Mouse (Mus musculus) yolk sac, embryonic 10.5 days (tissue): ENCODE measurements at regions not wholly inside any gene's neighbourhood (a gene's known extent, or its start where the extent isn't known, plus 50 kb on each side); places are given as distances from the start of the nearest gene placed in this dataset.
"Not testable (repeated sequence)": the region's sequence is repeated elsewhere in the genome, so short reads cannot be mapped to it uniquely, and the experiment has no call there.

Experiments
- DNase-seq: peaks from one replicate; pipeline ENCODE4 v3.0.0-alpha.2; 2017; ENCODE audit warnings: low spot score

GRCm38 (mm10) chr2:53276435-53276834, 84.9 kb downstream of the Arl6ip6 start:
- no peak for DNase-seq

DNA sequence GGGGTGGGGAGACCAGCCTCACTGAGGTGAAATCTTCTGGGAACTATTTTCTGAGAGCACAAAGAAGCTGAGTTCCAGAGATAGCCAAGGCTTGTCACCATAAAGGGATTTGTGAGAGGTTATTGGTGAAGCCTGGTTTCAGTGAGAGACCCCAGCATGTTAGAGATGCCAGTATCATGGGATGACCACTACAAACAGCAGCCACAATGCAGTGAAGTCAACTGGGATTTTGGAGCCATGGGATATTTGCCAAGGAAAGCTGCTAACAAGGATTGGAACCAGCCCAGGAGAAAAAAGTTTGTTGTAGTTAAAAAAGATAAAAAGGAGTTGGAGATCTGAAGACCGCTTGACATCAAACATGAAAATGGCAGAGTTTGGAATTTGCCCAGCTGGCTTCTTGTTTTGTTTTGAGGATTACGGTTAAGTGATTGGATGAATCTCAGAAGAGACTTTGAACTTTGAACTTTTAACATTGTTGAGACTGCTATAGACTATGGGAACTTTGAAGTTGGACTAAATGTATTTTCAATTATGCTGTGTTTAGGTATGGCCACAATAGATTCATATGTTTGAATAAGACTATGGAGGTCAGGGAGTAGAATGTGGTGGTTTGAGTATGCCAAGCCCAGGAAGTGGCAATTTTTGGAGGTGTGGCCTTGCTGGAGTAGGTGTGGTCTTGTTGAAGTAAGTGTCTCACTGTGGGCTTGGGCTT, 110.3 kb downstream of the Arl6ip6 start:
- no peak for DNase-seq

- no peak for DNase-seq
Observed at GRCm38 (mm10) chr2:53330680-53331079, 139.2 kb downstream of the Arl6ip6 start.

- no peak for DNase-seq
Observed at GRCm38 (mm10) chr2:53359026-53359425, 167.5 kb downstream of the Arl6ip6 start.

- DNase-seq, result no peak
Observed at GRCm38 (mm10) chr2:53382348-53382747, 190.8 kb downstream of the Arl6ip6 start.

DNA sequence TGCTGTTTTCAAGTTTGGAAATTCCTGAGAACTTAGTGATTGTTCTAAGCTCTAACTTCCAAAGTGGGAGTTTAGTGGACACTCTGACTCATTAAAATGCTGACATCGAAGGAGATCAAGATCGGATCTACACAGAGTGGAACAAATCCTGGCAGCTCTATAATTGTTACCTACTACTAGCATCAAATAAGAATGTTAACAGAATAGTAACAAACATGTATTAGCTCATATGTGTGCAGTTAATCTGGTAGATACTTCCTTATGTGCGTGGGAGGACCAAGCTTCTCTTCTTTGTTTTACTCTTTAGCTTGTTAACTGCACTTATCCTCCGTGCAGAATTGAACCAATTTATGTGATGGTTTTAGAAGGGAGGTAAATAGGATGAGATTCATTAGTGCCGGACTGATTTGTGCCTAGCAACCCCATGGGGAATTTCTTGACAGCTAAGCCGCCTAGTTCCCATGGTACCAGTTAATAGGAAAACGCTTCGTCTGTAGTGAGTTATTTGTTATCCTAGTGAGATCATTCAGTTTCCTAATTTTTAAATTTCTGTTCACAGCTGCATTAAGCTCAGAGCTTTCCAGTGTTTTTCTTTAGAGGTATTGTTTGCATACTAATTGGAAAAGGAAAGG, 193.1 kb downstream of the Arl6ip6 start:
- no peak for DNase-seq

DNA sequence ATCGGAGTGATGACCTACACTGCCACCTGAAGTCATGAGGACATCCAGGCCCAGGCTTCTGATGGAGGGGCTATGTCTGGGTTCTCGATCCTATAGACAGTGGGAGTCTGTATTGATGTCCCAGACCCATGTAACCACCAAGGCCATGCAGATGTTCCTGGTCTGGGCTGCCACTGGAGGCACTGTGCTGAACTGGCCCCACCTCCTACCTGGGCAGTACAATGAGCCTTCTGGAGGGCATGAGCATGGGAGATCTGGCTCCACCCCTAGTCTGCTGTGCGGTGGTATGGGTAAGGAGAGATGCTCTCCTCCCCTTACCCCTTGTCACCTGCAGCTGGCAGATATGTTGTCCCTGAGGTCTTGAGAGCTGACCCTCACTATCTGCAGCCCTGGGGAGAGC, 197.1 kb downstream of the Arl6ip6 start:
- no peak for DNase-seq

- no peak for DNase-seq
Observed at GRCm38 (mm10) chr2:53414471-53414870, 222.9 kb downstream of the Arl6ip6 start.

DNA sequence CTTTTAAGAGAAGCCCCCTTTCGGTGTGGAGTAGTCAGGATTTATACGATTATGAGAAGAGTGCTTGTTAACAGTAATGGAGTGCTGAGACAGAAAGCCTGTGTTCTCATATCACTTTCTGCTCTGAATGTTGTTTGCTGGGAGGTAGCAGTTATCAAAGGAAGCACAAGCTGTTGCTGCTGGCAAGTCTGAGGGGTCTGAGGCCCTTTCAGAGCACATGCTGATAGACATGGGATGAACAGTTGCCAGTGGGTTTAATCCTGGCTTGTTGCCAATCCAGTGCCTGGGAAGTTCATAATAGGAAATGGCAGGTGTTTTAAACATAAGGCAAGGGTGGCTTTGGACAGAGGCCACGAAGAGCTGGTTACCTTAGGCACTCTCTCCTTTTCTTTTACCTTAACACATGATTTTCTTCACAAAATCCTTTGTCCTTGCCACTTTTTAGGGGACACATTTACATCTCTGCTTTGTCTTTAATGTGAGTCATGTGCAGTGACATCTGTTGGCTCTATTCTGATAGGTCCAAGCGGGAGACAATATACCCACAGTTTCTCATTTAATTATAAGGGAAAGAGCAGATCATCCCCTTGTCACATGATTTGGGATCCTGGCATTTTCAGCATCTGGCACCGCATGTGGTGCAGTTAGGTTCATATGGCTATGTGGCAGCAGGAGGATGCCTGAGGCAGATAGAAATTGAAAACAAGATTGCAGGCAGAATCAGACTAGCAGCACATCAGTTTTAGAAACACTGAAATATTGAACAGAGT, 245.7 kb downstream of the Arl6ip6 start:
- DNase-seq, result no peak

DNA sequence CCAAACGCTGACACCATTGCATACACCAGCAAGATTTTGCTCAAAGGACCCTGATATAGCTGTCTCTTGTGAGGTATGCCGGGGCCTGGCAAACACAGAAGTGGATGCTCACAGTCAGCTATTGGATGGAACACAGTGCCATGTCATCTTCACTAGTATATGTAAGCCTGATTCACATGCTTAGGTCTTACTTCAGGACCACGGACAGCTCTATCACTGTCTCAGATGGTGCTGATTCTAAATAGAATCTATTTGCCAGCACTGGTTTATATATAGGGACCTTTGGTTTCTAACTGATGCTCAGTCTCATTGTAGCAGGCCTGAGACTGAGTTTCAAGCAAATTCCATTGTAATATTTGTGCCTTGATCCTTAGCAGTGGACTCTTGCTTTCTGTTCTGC, 248.8 kb downstream of the Arl6ip6 start:
- DNase-seq, result peak; percentile 8

DNA sequence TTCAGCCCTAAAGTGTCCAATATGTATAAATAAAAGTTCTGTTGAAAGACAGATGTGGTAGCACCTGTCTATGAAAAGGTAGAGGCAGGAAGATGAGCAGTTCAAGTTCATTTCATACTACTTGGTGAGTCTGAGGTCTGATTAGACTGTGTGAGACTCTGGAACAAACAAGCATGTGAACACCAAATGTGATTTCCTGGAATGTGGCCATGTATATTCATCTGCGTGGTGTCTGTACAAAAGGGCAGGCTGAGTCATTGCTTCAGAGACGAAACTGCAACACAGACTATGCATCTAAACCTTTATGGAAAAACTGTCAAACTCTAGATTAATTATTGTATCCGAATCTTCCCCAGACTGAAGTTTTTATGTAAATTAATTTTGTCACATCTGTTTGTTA, 268.7 kb downstream of the Arl6ip6 start:
- DNase-seq, result no peak

DNA sequence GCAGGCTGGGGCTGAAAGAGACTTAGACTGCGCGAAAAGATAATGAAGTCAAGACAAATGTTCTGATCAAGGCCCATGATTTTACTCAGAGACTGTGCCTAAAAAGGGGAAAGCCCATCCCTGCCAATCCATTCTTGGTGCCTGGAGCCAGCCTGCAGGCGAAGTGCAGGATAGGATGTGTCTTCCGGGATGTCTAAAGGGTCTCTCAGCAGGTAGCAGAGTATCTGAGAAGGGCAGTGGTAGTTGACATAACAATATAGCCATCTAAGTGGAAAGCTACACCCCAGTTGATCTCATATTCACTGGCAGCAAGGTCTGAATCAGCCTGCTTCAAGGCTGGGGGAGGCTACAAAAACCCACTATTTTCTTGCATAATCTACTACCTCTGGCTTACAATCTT, 282.9 kb downstream of the Arl6ip6 start:
- DNase-seq, result no peak

- not testable (repeated sequence) for DNase-seq
Observed at GRCm38 (mm10) chr2:53479051-53479450, 287.5 kb downstream of the Arl6ip6 start.

GRCm38 (mm10) chr2:53488301-53488700, 296.8 kb downstream of the Arl6ip6 start:
- no peak for DNase-seq

- DNase-seq, result no peak
Observed at GRCm38 (mm10) chr2:53490805-53491585, 299.5 kb downstream of the Arl6ip6 start.

GRCm38 (mm10) chr2:53492788-53493187, 301.3 kb downstream of the Arl6ip6 start:
- DNase-seq, result no peak

- DNase-seq, result no peak
Observed at GRCm38 (mm10) chr2:53501657-53502274, 310.2 kb downstream of the Arl6ip6 start.

DNA sequence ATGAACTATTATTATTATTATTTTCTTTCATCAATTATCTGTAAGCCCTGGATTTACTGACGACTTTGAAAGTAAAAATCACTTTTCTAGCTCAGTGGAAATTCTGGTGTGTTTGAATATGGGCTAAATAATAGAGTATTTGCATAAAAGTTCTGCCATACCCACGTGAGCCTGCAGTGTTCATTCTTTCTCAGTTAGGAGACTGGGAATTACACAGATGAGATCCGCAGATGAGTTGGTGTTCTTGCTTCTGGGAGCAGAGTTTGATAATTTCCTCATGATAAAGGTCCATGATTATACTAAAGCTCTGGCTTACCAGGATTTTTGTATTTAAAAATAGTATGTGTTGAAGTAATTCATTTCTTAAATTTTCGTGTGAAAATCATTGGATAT, 310.7 kb downstream of the Arl6ip6 start:
- no peak for DNase-seq

GRCm38 (mm10) chr2:53542097-53542496, 350.6 kb downstream of the Arl6ip6 start:
- DNase-seq, result no peak

DNA sequence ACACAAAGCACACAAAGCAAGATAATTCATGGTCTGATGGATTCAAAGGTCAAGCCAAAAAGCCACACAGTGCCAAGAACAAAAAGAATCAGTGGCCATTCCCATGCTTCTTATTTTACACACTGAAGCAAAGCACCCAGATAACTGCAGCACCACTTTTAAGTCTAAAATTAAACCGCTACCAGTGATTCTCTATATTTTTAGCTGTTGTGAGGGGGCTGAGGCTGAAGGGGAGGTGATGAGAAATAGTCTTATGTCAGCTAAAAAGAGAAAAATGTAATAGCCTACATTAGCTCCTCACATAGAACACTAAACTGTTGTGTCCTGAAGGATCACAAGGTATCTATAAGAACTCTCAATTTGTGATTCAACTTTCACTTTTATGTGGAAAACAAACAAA, 382.5 kb downstream of the Arl6ip6 start:
- no peak for DNase-seq

GRCm38 (mm10) chr2:53605829-53606228, 414.3 kb downstream of the Arl6ip6 start:
- DNase-seq, result no peak

DNA sequence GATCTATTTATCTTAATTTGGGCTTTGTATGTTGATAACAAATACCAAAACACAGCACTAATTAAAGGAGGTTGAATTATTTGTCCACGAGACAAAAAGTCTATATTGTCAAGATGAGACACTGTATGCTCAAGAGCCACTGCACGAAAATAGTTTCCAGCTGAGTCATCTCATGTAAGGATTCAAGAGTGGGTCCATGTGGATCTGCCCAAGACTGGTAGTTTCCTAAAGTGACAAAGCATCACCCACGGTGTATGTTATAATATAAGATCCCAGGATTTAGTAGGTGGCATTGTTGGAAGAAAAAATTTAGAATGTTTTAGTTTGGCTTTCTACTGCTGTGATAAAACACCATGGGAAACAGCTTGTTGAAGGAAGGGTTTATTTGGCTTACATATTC, 428.2 kb downstream of the Arl6ip6 start:
- DNase-seq, result no peak
